Mouse (Mus musculus): ENCODE measurements around the gene Add3.

DNA sequence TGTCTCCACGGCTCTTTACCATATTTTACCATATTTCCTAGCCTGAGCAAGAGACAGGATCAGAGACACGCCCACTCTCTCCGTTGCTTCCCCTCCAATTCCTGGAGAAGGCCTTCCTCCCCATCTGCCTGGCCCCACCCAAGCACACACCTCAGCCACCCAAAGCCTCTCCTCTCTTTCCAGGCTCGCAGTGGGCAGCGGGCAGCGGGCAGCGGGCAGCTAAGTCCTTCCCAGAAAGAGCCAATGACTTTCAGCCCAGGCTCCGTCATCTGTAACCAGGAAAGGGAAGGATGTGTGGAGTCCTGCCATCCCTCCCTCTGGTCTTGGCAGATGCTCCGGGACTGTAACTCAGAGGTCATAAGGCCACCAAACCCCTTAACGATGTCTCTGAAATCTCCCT, 120.0 kb downstream of the Add3 start:
- TF ChIP-seq GATA1 (IDR thresholded peaks at IDR 0.05; ENCODE audit: borderline replicate concordance, low read length), result no peak
- no peak for TF ChIP-seq CTCF (IDR thresholded peaks at IDR 0.05; ENCODE audit: low read depth, low read length)
- no peak for TF ChIP-seq TAL1 (conservative IDR thresholded peaks at IDR 0.05; ENCODE audit: low read depth, low read length)
- TF ChIP-seq POLR2AphosphoS5 (IDR thresholded peaks at IDR 0.05; ENCODE audit: insufficient replicate concordance, low read depth, low read length), result no peak
